Mouse (Mus musculus) mouse embryonic stem cell (cell line): ENCODE data around the gene Phip.

Experiments
- in situ Hi-C, 2 experiments: fragments of 300-500 bp; cut with MboI; formaldehyde crosslinking; loops; 1 replicate in 1 of 2; 3 replicates in 1 of 2; pipeline ENCODE4 v1.14.3; 2019 to 2020; ENCODE audit warnings: low sequenced_read_pairs in 2 of 2, low pct_unique_long_range_greater_than_20kb in 1 of 2, mixed read lengths in 1 of 2; ENCODE audit not compliant: unreplicated experiment in 1 of 2

Gene Phip

GRCm38 (mm10) chr9:82975342-82976215 lies at the start of gene Phip:
Gene Phip (minus strand): TSS chr9:82975516.
- in situ Hi-C loops, result loop anchor here in 1 of 2 experiments (25.0 kb wide), 1 partner anchor 387 kb away; no protein-coding TSS in a partner anchor

DNA sequence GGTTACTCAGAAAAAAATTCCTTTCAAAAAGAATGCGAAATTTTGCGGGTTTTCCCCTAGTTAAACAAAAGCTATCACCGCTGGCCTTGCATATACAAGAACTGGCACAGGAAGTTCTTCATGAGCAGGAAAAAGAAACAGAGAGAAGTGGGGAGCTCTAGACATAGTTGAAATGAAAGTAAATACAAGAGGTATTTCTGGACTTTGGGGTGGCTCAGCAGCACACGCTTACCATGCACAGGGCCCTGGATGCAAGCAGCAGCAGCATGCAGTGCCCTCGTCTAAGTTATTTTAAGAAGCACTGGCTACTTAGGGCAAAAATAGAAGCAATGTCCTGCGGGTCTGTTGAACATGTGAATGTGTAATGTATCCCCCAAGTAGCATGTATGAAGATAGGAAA lies 48.4 kb upstream of the Phip start:
- in situ Hi-C loops, result no loop called here

GRCm38 (mm10) chr9:83014516-83014915 lies 39.2 kb upstream of the Phip start:
- in situ Hi-C loops, result no loop called here

GRCm38 (mm10) chr9:83008306-83008705 lies 33.0 kb upstream of the Phip start:
- in situ Hi-C loops, result no loop called here

DNA sequence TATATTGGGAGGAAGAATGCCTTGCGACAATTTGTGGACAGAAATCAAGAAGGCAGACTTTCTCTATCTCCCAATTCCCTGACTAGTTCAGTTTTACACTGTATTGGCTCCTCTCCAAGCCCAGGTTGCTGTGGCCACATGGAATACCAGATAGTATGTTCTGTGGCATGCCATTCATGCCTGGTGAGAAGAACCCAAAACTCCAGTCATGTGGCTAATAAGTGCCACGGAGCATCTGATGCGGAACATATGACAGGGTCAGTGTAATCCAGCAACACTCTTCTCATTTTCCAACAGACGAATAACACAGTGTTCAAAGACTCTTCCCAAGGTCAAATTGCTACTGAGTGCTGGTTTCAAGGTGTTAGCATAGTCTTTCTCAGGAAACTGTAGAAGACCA lies 26.0 kb upstream of the Phip start:
- in situ Hi-C loops, result no loop called here

DNA sequence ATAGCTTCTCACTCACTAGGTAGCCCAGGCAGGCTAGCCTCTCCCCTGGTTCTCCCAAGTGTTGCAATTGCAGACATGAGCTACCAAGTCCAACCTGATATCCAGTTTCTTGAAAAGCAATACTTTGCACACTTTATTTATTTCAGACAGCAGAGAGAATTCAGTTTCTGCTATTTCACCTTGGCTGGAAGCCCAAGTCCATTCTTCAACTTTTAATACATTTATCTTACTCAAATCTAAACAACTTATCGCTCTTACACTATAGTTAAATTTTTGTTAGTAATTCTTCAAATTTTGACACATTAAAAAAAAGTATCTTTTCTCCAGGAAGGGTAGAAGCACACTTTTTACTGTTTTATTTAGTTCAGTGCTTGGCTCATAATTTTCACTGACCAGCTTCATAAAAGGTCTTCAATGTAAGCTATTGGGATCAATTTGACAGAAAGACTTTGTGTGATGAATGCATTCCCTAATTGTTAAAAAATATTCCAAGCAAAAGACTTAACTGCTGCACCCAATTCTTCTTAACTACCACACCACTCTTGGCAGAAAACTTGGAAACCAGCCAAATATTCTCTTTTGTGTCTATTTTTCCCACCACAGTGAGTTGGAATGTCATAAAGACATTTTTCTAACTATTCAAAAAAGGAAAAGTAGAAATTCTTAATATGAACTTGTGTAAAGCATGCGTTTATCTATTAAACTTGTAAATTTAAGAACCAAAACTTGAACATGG lies 22.6 kb upstream of the Phip start:
- in situ Hi-C loops, result loop anchor here in 1 of 2 experiments (25.0 kb wide), 1 partner anchor 364 kb away; no protein-coding TSS in a partner anchor

GRCm38 (mm10) chr9:82976936-82977335 lies 1.6 kb upstream of the Phip start:
- in situ Hi-C loops, result loop anchor here in 1 of 2 experiments (25.0 kb wide), 1 partner anchor 385 kb away; no protein-coding TSS in a partner anchor

DNA sequence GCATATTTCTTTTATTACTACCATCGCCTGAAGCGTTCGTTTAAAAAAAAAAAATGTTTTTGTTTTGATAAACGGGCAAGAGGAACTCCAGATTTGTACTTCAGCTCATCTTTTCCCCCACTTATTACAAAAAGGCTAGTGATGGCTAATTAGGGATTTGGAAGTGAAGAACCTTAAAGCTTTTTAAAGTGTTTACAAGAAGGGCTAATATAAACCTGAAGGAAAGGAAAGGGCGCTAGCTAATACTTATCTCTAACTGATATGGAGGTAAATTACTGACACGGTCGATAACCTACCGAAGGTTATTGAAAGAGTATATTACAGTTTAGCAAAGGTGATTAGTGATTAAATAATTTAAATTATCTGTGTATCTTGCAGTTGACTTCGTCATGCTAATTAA lies 903 bp upstream of the Phip start:
- in situ Hi-C loops, result loop anchor here in 1 of 2 experiments (25.0 kb wide), 1 partner anchor 386 kb away; no protein-coding TSS in a partner anchor

DNA sequence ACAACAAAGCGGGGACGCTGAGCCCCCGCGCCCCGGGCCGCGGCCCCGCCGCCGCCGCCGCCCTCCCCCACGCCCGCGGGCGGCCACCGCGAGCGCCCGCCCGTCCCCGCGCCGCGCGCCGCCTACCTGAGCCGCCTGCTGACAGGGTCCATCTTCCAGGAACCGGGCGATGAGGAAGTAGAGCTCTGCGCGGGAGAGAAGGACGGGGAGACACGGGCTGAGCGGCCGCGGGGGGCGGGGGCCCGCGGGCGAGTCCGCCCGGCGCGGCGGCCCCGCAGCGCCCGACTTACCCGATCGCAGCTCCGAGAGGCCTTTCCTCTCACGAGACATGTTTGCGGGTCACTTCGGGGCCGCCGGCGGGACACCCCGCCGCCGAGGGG lies 364 bp downstream of the Phip start:
- in situ Hi-C loops, result loop anchor here in 1 of 2 experiments (25.0 kb wide), 1 partner anchor 387 kb away; no protein-coding TSS in a partner anchor

- in situ Hi-C loops, result no loop called here
These were observed 992 bp downstream of the Phip start for GRCm38 (mm10) chr9:82974187-82974861.

GRCm38 (mm10) chr9:82973321-82973892 lies 1.9 kb downstream of the Phip start:
- in situ Hi-C loops, result no loop called here

- in situ Hi-C loops, result no loop called here
These were observed 3.9 kb downstream of the Phip start for GRCm38 (mm10) chr9:82971433-82971832.

GRCm38 (mm10) chr9:82967076-82967621 lies 8.2 kb downstream of the Phip start:
- in situ Hi-C loops, result no loop called here

DNA sequence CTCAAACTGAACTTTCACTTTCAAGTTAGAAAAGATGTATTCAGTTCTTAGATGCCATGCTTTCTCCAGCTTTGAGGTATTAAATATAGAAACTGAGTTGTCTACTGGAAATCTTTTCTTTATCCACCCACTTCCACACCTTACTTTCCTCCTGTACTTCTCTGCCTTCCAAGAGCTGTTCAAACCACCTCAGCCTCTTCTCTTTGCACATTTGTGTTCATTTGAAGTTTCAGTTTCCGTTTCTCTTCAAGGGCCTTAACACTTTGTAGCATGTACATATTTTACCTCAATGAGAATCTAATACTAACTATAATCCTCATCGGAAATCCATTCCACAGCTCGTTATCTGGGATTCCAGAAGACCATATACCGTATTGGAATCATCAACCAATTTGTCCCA lies 11.3 kb downstream of the Phip start:
- in situ Hi-C loops, result no loop called here

DNA sequence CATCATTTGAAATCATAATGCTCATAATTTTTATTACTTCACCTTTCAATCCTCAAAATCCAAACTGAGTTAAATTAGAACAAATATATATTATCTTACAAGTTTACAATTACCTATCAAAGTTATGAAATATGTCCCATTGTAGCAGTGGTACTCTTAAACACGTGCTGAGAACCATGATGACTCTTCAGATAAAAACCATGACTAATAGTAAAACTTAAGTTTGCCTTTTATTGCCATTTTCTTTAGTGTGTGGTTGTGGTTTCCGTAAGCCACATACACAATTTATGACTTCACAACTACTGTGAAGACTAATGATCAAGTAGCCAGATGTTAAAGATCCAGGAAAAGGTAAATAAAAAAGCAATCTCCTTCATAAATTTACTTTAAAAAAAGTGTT lies 14.0 kb downstream of the Phip start:
- in situ Hi-C loops, result no loop called here

DNA sequence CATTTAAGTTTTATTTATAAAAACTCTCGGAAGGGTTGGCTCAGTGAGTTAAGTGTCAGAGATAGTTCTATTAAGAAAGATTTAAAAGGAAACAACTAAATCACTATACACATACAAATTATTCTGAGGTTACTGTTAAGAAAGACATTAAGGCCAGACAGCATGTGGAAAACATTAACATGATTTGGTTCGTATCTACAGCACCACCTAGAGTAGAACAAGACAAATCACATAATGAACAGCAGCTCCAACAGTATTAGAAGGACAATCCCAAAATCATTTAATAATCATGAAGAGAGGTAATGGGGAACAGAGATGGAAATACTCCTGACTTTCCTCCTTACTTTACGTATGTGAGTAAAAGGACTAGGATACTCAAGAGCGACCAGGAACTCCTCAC lies 20.0 kb downstream of the Phip start:
- in situ Hi-C loops, result no loop called here

DNA sequence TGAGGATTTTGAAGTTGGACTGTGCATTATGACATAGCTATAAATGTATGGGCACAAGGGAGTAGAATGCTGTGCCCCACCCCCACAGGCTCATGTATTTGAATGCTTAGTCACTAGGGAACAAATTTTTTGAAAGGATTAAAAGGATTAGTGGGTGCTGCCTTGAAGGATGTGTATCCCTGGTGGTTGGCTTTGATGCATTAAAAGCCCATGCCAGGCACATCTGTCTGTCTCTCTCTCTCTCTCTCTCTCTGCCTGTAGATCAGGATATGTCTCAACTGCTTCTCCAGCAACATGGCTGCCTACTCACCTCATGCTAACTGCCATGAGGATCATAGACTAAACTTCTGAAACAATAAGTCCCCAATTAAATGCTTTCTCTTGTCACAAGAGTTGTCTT lies 23.0 kb downstream of the Phip start:
- in situ Hi-C loops, result no loop called here

DNA sequence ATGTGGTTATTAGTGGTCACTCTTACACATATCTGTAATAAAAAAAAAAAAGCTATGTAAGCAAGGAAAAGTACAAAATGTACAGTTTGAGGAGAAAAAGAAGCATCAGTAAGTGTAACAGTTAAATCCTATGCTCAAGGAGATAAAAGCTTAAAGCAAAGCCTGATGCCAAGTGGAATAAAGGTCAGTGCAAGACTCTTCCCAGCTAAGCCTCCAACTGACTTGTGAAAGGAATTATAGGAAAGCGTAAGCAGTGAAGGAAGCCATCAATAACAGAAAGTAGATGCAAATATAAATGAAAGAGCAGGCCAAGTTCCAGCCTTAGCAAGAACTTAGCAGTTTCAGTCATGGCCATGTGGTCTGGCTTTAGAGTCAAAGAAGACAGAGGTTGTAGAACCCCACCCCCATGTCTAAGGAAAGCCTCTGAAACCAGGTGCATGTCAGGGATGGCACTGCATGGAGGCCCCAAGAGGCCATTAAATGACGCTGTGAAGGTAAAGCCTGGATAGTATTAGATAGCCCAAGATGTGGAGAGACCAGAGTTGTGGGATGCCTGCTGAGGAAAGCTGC lies 23.8 kb downstream of the Phip start:
- in situ Hi-C loops, result no loop called here
